Mouse (Mus musculus) frontal cortex, postnatal 14 days (tissue): ENCODE data around the gene Mtor.

Source experiments
- DNase-seq, 2 experiments: peaks; one replicate each; pipeline ENCODE4 v3.0.0; 2022; ENCODE audit warnings: low spot score in 2 of 2

The Mtor gene

GRCm38 (mm10) chr4:148484511-148484910 is 36.1 kb downstream of the Mtor start:
- no peak for DNase-seq

GRCm38 (mm10) chr4:148487841-148488240 is 39.4 kb downstream of the Mtor start:
- DNase-seq: no peak

- DNase-seq: no peak
Measured at GRCm38 (mm10) chr4:148490502-148490901, 42.1 kb downstream of the Mtor start.

- DNase-seq: no peak
Measured at GRCm38 (mm10) chr4:148491448-148491847, 43.0 kb downstream of the Mtor start.

- no peak for DNase-seq
Measured at GRCm38 (mm10) chr4:148495160-148495559, 46.7 kb downstream of the Mtor start.

- peak in 1 of 2 experiments; percentile 44 for DNase-seq
Measured at GRCm38 (mm10) chr4:148495874-148496689, 47.7 kb downstream of the Mtor start.

GRCm38 (mm10) chr4:148500410-148500867 is 52.0 kb downstream of the Mtor start, which contains the start of gene Angptl7:
TSS of gene Angptl7 (minus strand) at chr4:148500460.
- no peak for DNase-seq

GRCm38 (mm10) chr4:148504497-148504959 is 56.1 kb downstream of the Mtor start:
- DNase-seq: no peak

- no peak for DNase-seq
Measured at GRCm38 (mm10) chr4:148507585-148507984, 59.2 kb downstream of the Mtor start.

- DNase-seq: no peak
Measured at GRCm38 (mm10) chr4:148508084-148508849, 59.9 kb downstream of the Mtor start.

GRCm38 (mm10) chr4:148509450-148510084 is 61.2 kb downstream of the Mtor start:
- no peak for DNase-seq

GRCm38 (mm10) chr4:148510691-148511090 is 62.3 kb downstream of the Mtor start:
- DNase-seq: no peak

GRCm38 (mm10) chr4:148511334-148511733 is 62.9 kb downstream of the Mtor start:
- DNase-seq: no peak

- DNase-seq: no peak
Measured at GRCm38 (mm10) chr4:148513021-148513559, 64.7 kb downstream of the Mtor start.

- no peak for DNase-seq
Measured at GRCm38 (mm10) chr4:148515313-148515712, 66.9 kb downstream of the Mtor start.

- DNase-seq: no peak
Measured at GRCm38 (mm10) chr4:148517809-148518208, 69.4 kb downstream of the Mtor start.

- DNase-seq: no peak
Measured at GRCm38 (mm10) chr4:148518235-148518795, 69.9 kb downstream of the Mtor start.

GRCm38 (mm10) chr4:148523538-148523937 is 75.1 kb downstream of the Mtor start:
- DNase-seq: no peak

GRCm38 (mm10) chr4:148527158-148527910 is 78.9 kb downstream of the Mtor start:
- DNase-seq: no peak

GRCm38 (mm10) chr4:148530351-148530750 is 81.9 kb downstream of the Mtor start:
- no peak for DNase-seq

GRCm38 (mm10) chr4:148530778-148531177 is 82.4 kb downstream of the Mtor start:
- no peak for DNase-seq
